Mouse (Mus musculus): ENCODE data around the gene Hpcal4. TPM values are rescaled to one million over a fixed set of nuclear protein-coding genes. Genes with fewer than 3 reads are reported as not detected.

Hpcal4 gene
- polyA plus RNA-seq, 1 experiment: 0.82 TPM

DNA sequence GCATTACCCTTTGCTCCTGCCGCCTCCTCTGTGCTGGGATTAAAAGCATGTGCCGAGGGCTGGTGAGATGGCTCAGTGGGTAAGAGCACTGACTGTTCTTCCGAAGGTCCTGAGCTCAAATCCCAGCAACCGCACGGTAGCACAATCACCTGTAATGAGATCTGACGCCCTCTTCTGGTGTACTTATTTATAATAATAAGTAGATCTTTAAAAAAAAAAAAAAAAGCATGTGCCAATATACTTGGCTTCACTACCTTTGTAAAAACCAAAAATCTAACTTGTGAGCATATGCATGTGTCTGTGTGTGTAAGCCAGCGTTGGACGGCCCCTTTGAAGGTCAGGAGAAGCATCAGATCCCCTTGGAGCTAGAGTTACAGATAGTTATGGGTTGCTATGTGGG, 28.0 kb downstream of the Hpcal4 start:
- Histone ChIP-seq H3K9me3 (replicated peaks; ENCODE audit: control insufficient read depth, insufficient read depth, low read length, poor library complexity, severe bottlenecking) (no peaks in the 10 kb centered on the region), H3K9ac (ENCODE audit: low read depth, poor library complexity, severe bottlenecking) (no peak overlapping the region), H3K27ac (ENCODE audit: insufficient read depth, low read length) (no peak overlapping the region), H3K4me1 (ENCODE audit: control insufficient read depth, insufficient read depth, low read length) (no peaks in the 10 kb centered on the region), H3K4me3 (ENCODE audit: low read depth, low read length) (no peak overlapping the region), H3K27me3 (ENCODE audit: control insufficient read depth, insufficient read depth, low read length, poor library complexity, severe bottlenecking) (no peaks in the 10 kb centered on the region), H3K36me3 (ENCODE audit: control insufficient read depth, insufficient read depth, low read length, poor library complexity, severe bottlenecking) (no peaks in the 10 kb centered on the region)
- TF ChIP-seq CTCF (IDR thresholded peaks at IDR 0.05; ENCODE audit: low read depth, low read length) (no peak), POLR2A (IDR thresholded peaks at IDR 0.05; ENCODE audit: insufficient read depth, low read length) (no peak), EP300 (IDR thresholded peaks at IDR 0.05; ENCODE audit: insufficient read depth, low read depth, low read length) (no peak)

DNA sequence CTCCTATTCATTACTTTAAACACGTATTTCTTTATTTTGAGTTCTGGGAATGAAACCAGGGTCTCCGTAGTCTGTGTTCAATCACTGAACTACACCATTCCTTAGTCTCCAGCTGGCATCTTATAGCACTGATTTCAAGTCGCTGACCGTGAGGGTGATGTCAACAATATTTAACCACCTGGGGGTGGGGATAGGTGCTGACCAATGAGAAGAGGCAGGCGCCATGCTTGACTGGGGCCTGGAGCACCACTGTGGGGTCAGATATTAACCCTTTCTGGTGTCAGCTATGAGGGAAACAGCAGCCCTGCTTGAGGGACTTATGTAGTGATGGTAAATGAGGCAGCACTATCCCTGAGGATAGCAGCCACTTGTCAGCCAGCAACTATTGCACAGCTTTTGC, 28.4 kb downstream of the Hpcal4 start:
- no peaks in the 10 kb centered on the region for H3K36me3 ChIP-seq (ENCODE audit: control insufficient read depth, insufficient read depth, low read length, poor library complexity, severe bottlenecking)
- H3K4me3 ChIP-seq (ENCODE audit: low read depth, low read length): no peak overlapping the region
- H3K27ac ChIP-seq (ENCODE audit: insufficient read depth, low read length): no peak overlapping the region
- H3K4me1 ChIP-seq (ENCODE audit: control insufficient read depth, insufficient read depth, low read length): no peaks in the 10 kb centered on the region
- no peak overlapping the region for H3K9ac ChIP-seq (ENCODE audit: low read depth, poor library complexity, severe bottlenecking)
- H3K27me3 ChIP-seq (ENCODE audit: control insufficient read depth, insufficient read depth, low read length, poor library complexity, severe bottlenecking): no peaks in the 10 kb centered on the region
- H3K9me3 ChIP-seq (replicated peaks; ENCODE audit: control insufficient read depth, insufficient read depth, low read length, poor library complexity, severe bottlenecking): no peaks in the 10 kb centered on the region
- no peak for TF ChIP-seq EP300 (IDR thresholded peaks at IDR 0.05; ENCODE audit: insufficient read depth, low read depth, low read length)
- no peak for TF ChIP-seq POLR2A (IDR thresholded peaks at IDR 0.05; ENCODE audit: insufficient read depth, low read length)
- TF ChIP-seq CTCF (IDR thresholded peaks at IDR 0.05; ENCODE audit: low read depth, low read length): no peak

DNA sequence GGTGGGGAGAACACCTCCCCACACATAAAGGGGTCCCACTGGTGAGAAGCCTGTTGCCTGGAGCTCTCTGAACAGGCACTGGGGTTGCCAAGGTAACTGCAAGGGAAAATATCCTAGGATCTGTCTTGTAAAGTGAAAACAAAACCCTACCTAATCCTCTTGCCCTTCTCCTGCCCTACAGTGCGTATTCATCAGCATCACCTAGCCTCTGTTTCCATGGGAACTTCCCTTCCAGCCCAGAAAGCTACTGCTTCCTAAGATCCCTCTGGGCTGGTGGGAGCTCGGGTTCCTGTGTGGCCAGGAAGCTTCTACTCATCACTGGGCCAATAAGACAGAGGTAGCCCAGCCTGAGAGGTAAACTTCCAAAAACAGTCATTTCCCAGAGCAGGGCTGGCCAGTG, 29.3 kb downstream of the Hpcal4 start:
- no peaks in the 10 kb centered on the region for H3K4me1 ChIP-seq (ENCODE audit: control insufficient read depth, insufficient read depth, low read length)
- no peaks in the 10 kb centered on the region for H3K36me3 ChIP-seq (ENCODE audit: control insufficient read depth, insufficient read depth, low read length, poor library complexity, severe bottlenecking)
- H3K9ac ChIP-seq (ENCODE audit: low read depth, poor library complexity, severe bottlenecking): no peak overlapping the region
- H3K4me3 ChIP-seq (ENCODE audit: low read depth, low read length): no peak overlapping the region
- H3K9me3 ChIP-seq (replicated peaks; ENCODE audit: control insufficient read depth, insufficient read depth, low read length, poor library complexity, severe bottlenecking): no peaks in the 10 kb centered on the region
- TF ChIP-seq POLR2A (IDR thresholded peaks at IDR 0.05; ENCODE audit: insufficient read depth, low read length): no peak
- no peak for TF ChIP-seq CTCF (IDR thresholded peaks at IDR 0.05; ENCODE audit: low read depth, low read length)
- no peak for TF ChIP-seq EP300 (IDR thresholded peaks at IDR 0.05; ENCODE audit: insufficient read depth, low read depth, low read length)
- no peaks in the 10 kb centered on the region for H3K27me3 ChIP-seq (ENCODE audit: control insufficient read depth, insufficient read depth, low read length, poor library complexity, severe bottlenecking)
- no peak overlapping the region for H3K27ac ChIP-seq (ENCODE audit: insufficient read depth, low read length)

DNA sequence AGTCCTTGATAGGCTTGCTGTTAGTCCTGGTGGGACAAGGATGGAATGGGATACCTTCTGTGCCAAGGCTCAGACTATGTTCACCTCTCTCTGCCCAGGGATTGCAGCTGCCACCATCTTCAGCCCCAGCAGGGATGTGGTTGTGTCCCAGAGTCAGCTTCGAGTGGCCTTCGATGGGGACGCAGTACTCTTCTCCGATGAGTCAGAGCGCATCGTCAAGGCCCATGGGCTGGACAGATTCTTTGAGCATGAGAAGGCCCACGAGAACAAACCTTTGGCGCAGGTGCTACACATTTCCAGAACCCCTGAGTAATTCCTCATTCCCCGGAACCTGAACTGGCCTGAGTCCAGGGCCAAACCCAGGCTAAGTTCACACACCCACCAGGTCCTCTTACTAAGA, 30.9 kb downstream of the Hpcal4 start:
- Histone ChIP-seq H3K36me3 (ENCODE audit: control insufficient read depth, insufficient read depth, low read length, poor library complexity, severe bottlenecking) (no peaks in the 10 kb centered on the region), H3K27me3 (ENCODE audit: control insufficient read depth, insufficient read depth, low read length, poor library complexity, severe bottlenecking) (no peaks in the 10 kb centered on the region), H3K4me3 (ENCODE audit: low read depth, low read length) (no peak overlapping the region), H3K4me1 (ENCODE audit: control insufficient read depth, insufficient read depth, low read length) (no peaks in the 10 kb centered on the region), H3K9me3 (replicated peaks; ENCODE audit: control insufficient read depth, insufficient read depth, low read length, poor library complexity, severe bottlenecking) (no peaks in the 10 kb centered on the region), H3K27ac (ENCODE audit: insufficient read depth, low read length) (no peak overlapping the region), H3K9ac (ENCODE audit: low read depth, poor library complexity, severe bottlenecking) (no peak overlapping the region)
- no peak for TF ChIP-seq CTCF (IDR thresholded peaks at IDR 0.05; ENCODE audit: low read depth, low read length)

DNA sequence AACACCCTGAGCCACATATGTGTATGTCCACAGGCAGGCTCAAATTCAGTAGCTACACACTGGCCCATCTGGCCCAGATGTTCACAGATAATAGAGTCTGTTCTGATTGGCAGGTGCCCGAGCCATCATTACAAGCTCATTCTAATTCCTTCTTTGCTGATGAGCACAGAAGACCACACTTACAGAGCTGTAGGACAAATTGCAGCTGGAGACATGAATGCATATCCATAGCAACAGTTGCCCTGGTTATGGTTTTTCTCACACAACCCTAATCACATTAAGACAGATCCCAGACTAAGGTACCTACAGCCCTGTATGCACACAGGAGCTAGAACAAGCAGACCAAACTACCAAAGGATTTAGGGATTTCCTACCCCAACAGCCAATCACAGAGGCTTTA, 32.3 kb downstream of the Hpcal4 start:
- H3K9ac ChIP-seq (ENCODE audit: low read depth, poor library complexity, severe bottlenecking): no peak overlapping the region
- TF ChIP-seq EP300 (IDR thresholded peaks at IDR 0.05; ENCODE audit: insufficient read depth, low read depth, low read length) (no peak), CTCF (IDR thresholded peaks at IDR 0.05; ENCODE audit: low read depth, low read length) (no peak), POLR2A (IDR thresholded peaks at IDR 0.05; ENCODE audit: insufficient read depth, low read length) (no peak)
- H3K4me3 ChIP-seq (ENCODE audit: low read depth, low read length): no peak overlapping the region
- no peak overlapping the region for H3K27ac ChIP-seq (ENCODE audit: insufficient read depth, low read length)
- H3K36me3 ChIP-seq (ENCODE audit: control insufficient read depth, insufficient read depth, low read length, poor library complexity, severe bottlenecking): no peaks in the 10 kb centered on the region
- no peaks in the 10 kb centered on the region for H3K27me3 ChIP-seq (ENCODE audit: control insufficient read depth, insufficient read depth, low read length, poor library complexity, severe bottlenecking)
- no peaks in the 10 kb centered on the region for H3K4me1 ChIP-seq (ENCODE audit: control insufficient read depth, insufficient read depth, low read length)
- H3K9me3 ChIP-seq (replicated peaks; ENCODE audit: control insufficient read depth, insufficient read depth, low read length, poor library complexity, severe bottlenecking): no peaks in the 10 kb centered on the region

DNA sequence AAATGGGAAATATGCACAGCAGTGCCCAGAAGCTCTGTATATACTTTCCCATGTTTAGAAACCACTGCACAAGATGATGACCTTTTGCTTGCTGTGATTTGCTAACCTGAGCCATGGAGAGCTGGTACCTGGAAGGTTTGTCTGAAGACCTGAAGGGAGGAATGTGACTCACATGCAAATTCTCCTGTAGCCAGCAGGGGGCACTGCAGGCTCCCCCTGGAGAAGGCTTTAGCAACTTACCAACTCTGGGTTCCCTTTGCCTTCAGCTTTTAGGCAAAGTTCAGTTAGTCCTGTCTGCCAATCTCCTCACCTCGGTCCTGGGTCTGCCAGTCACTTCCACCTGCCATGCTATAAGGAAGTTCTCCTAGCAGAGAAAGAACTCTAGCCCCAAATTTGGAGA, 33.8 kb downstream of the Hpcal4 start:
- Histone ChIP-seq H3K36me3 (ENCODE audit: control insufficient read depth, insufficient read depth, low read length, poor library complexity, severe bottlenecking) (no peaks in the 10 kb centered on the region), H3K27me3 (ENCODE audit: control insufficient read depth, insufficient read depth, low read length, poor library complexity, severe bottlenecking) (no peaks in the 10 kb centered on the region), H3K4me1 (ENCODE audit: control insufficient read depth, insufficient read depth, low read length) (no peaks in the 10 kb centered on the region), H3K4me3 (ENCODE audit: low read depth, low read length) (no peak overlapping the region), H3K9me3 (replicated peaks; ENCODE audit: control insufficient read depth, insufficient read depth, low read length, poor library complexity, severe bottlenecking) (no peaks in the 10 kb centered on the region), H3K9ac (ENCODE audit: low read depth, poor library complexity, severe bottlenecking) (no peak overlapping the region), H3K27ac (ENCODE audit: insufficient read depth, low read length) (no peak overlapping the region)
- TF ChIP-seq CTCF (IDR thresholded peaks at IDR 0.05; ENCODE audit: low read depth, low read length) (peak; percentile 90), EP300 (IDR thresholded peaks at IDR 0.05; ENCODE audit: insufficient read depth, low read depth, low read length) (no peak), POLR2A (IDR thresholded peaks at IDR 0.05; ENCODE audit: insufficient read depth, low read length) (no peak)
